Mouse (Mus musculus) neural tube, embryonic 12.5 days (tissue): Measurements from ENCODE around the gene Gm20518. TPM values are rescaled to one million over a fixed set of nuclear protein-coding genes. Genes with fewer than 3 reads are reported as not detected.
A peak's percentile ranks its signal among the peaks of the same experiment; 100 is the strongest.

Source experiments
- ATAC-seq: fragments of 200-750 bp; cut with Nextera tagmentation; 2 replicates; pipeline ENCODE4 v1.8.0; 2017; ENCODE audit warnings: low read depth, mild to moderate bottlenecking, moderate TSS enrichment, moderate library complexity; ENCODE audit not compliant: low FRiP score
- H3K27ac ChIP-seq: fragments of 300-500 bp; sonication (generic); 2 replicates; pipeline ENCODE4 v1.5.1; 2016
- H3K27me3 ChIP-seq: fragments of 300-500 bp; sonication (generic); replicated peaks from 2 replicates; pipeline ENCODE4 v1.6.1; 2016; ENCODE audit warnings: mild to moderate bottlenecking
- H3K36me3 ChIP-seq: fragments of 300-500 bp; sonication (generic); 2 replicates; pipeline ENCODE4 v1.6.1; 2016; ENCODE audit warnings: mild to moderate bottlenecking
- H3K4me1 ChIP-seq: fragments of 300-500 bp; sonication (generic); 2 replicates; pipeline ENCODE4 v1.6.1; 2016
- H3K4me2 ChIP-seq: fragments of 300-500 bp; sonication (generic); replicated peaks from 2 replicates; pipeline ENCODE4 v1.6.1; 2016; ENCODE audit warnings: mild to moderate bottlenecking
- H3K4me3 ChIP-seq: fragments of 300-500 bp; sonication (generic); 2 replicates; pipeline ENCODE4 v1.5.1; 2016
- H3K9ac ChIP-seq: fragments of 300-500 bp; sonication (generic); 2 replicates; pipeline ENCODE4 v1.6.1; 2016; ENCODE audit warnings: mild to moderate bottlenecking
- H3K9me3 ChIP-seq: fragments of 300-500 bp; sonication (generic); 2 replicates; pipeline ENCODE4 v1.6.1; 2016; ENCODE audit warnings: mild to moderate bottlenecking
- WGBS: fragments of 180-500 bp; shearing (Covaris S2); methylation state at CpG from one replicate; pipeline ENCODE4 v1.1.7; 2016; 5-methylcytosine and 5-hydroxymethylcytosine counted together
- polyA plus RNA-seq: library from polyadenylated mRNA; unstranded; fragments of >200 nt; fragmentation: Nextera tagmentation; extraction: Ambion mirVana; gene quantifications from 2 replicates; pipeline ENCODE4 v1.2.1, GENCODE M21; 2016

The Gm20518 gene
- 0.43 and 0.63 TPM in 2 replicates for polyA plus RNA-seq

- Histone ChIP-seq H3K36me3 (no peaks in the 10 kb centered on the region), H3K9me3 (no peaks in the 10 kb centered on the region), H3K4me2 (peak within 1 kb of the TSS; percentile 84), H3K9ac (peak within 1 kb of the TSS; percentile 98), H3K27ac (peak within 1 kb of the TSS; percentile 95), H3K4me3 (peak within 1 kb of the TSS; percentile 92), H3K4me1 (peaks cover 24% of the 10 kb centered on the region), H3K27me3 (no peaks in the 10 kb centered on the region)
- WGBS: 1% methylated on average over 38 of the region's 38 CpGs
- ATAC-seq: peak; percentile 98
Measured at GRCm38 (mm10) chr16:17891567-17891959, at the start of gene Gm20518. Gene Gm20518, minus strand, starts transcription at chr16:17891671.

GRCm38 (mm10) chr16:17939255-17939751, 47.8 kb upstream of the Gm20518 start:
- no peaks in the 10 kb centered on the region for H3K4me1 ChIP-seq
- no peak for ATAC-seq
- H3K4me2 ChIP-seq: no peak overlapping the region
- no peak overlapping the region for H3K9ac ChIP-seq
- no peaks in the 10 kb centered on the region for H3K36me3 ChIP-seq
- peaks cover 3% of the 10 kb centered on the region for H3K27me3 ChIP-seq
- 69% methylated on average over 9 of the region's 9 CpGs for whole genome bisulfite sequencing
- H3K4me3 ChIP-seq: no peak overlapping the region
- no peaks in the 10 kb centered on the region for H3K9me3 ChIP-seq
- H3K27ac ChIP-seq: no peak overlapping the region

- no peaks in the 10 kb centered on the region for H3K9me3 ChIP-seq
- H3K27ac ChIP-seq: no peak overlapping the region
- no peak overlapping the region for H3K4me2 ChIP-seq
- no peaks in the 10 kb centered on the region for H3K4me1 ChIP-seq
- no peaks in the 10 kb centered on the region for H3K36me3 ChIP-seq
- H3K27me3 ChIP-seq: peaks cover 3% of the 10 kb centered on the region
- peak; percentile 78 for ATAC-seq
- H3K9ac ChIP-seq: no peak overlapping the region
- H3K4me3 ChIP-seq: no peak overlapping the region
- WGBS: 15% methylated on average over 7 of the region's 7 CpGs
Measured at GRCm38 (mm10) chr16:17938821-17939220, 47.4 kb upstream of the Gm20518 start.

GRCm38 (mm10) chr16:17938187-17938586, 46.7 kb upstream of the Gm20518 start:
- no peak overlapping the region for H3K27ac ChIP-seq
- no peaks in the 10 kb centered on the region for H3K36me3 ChIP-seq
- H3K4me3 ChIP-seq: no peak overlapping the region
- H3K9me3 ChIP-seq: no peaks in the 10 kb centered on the region
- H3K4me2 ChIP-seq: no peak overlapping the region
- 88% methylated on average over 7 of the region's 7 CpGs for WGBS
- peaks cover 3% of the 10 kb centered on the region for H3K27me3 ChIP-seq
- no peaks in the 10 kb centered on the region for H3K4me1 ChIP-seq
- ATAC-seq: no peak
- H3K9ac ChIP-seq: no peak overlapping the region

GRCm38 (mm10) chr16:17936776-17937175, 45.3 kb upstream of the Gm20518 start:
- H3K27ac ChIP-seq: no peak overlapping the region
- H3K36me3 ChIP-seq: no peaks in the 10 kb centered on the region
- H3K4me1 ChIP-seq: no peaks in the 10 kb centered on the region
- H3K9ac ChIP-seq: no peak overlapping the region
- WGBS: 87% methylated on average over 10 of the region's 10 CpGs
- no peak for ATAC-seq
- no peak overlapping the region for H3K4me2 ChIP-seq
- H3K27me3 ChIP-seq: peaks cover 3% of the 10 kb centered on the region
- no peaks in the 10 kb centered on the region for H3K9me3 ChIP-seq
- H3K4me3 ChIP-seq: no peak overlapping the region

GRCm38 (mm10) chr16:17934445-17934910, 43.0 kb upstream of the Gm20518 start:
- Histone ChIP-seq H3K9ac (no peak overlapping the region), H3K4me2 (no peak overlapping the region), H3K27me3 (peaks cover 3% of the 10 kb centered on the region), H3K4me1 (no peaks in the 10 kb centered on the region), H3K27ac (no peak overlapping the region), H3K9me3 (no peaks in the 10 kb centered on the region), H3K36me3 (no peaks in the 10 kb centered on the region), H3K4me3 (no peak overlapping the region)
- ATAC-seq: no peak
- WGBS: 69% methylated on average over 3 of the region's 3 CpGs

GRCm38 (mm10) chr16:17933594-17934444, 42.3 kb upstream of the Gm20518 start:
- H3K9ac ChIP-seq: no peak overlapping the region
- H3K4me1 ChIP-seq: 0 out of 2 replicates have a peak, but pooled peaks cover 4% of the 10 kb centered on the region
- no peak overlapping the region for H3K27ac ChIP-seq
- no peaks in the 10 kb centered on the region for H3K9me3 ChIP-seq
- peaks cover 3% of the 10 kb centered on the region for H3K27me3 ChIP-seq
- no peak for ATAC-seq
- no peak overlapping the region for H3K4me2 ChIP-seq
- no peak overlapping the region for H3K4me3 ChIP-seq
- no peaks in the 10 kb centered on the region for H3K36me3 ChIP-seq
- 73% methylated on average over 9 of the region's 9 CpGs for WGBS

- Histone ChIP-seq H3K9me3 (no peaks in the 10 kb centered on the region), H3K4me1 (peaks cover 9% of the 10 kb centered on the region), H3K27ac (no peak overlapping the region), H3K27me3 (peaks cover 2% of the 10 kb centered on the region; the same call in 1 of the 2 replicates), H3K36me3 (no peaks in the 10 kb centered on the region), H3K4me2 (no peak overlapping the region), H3K9ac (no peak overlapping the region), H3K4me3 (no peak overlapping the region)
- no peak for ATAC-seq
- 82% methylated on average over 5 of the region's 5 CpGs for WGBS
Measured at GRCm38 (mm10) chr16:17931906-17932460, 40.5 kb upstream of the Gm20518 start.

- Histone ChIP-seq H3K4me3 (no peak overlapping the region), H3K36me3 (peaks cover 19% of the 10 kb centered on the region), H3K27ac (no peak overlapping the region), H3K9ac (no peak overlapping the region), H3K4me1 (peaks cover 17% of the 10 kb centered on the region), H3K27me3 (no peaks in the 10 kb centered on the region), H3K9me3 (no peaks in the 10 kb centered on the region), H3K4me2 (no peak overlapping the region)
- 55% methylated on average over 2 of the region's 2 CpGs for WGBS
- ATAC-seq: no peak
Measured at GRCm38 (mm10) chr16:17929631-17930030, 38.2 kb upstream of the Gm20518 start.

- Histone ChIP-seq H3K4me3 (no peak overlapping the region), H3K4me2 (peak overlapping the region; percentile 94), H3K36me3 (peaks cover 20% of the 10 kb centered on the region), H3K4me1 (peaks cover 17% of the 10 kb centered on the region), H3K9ac (0 out of 2 replicates have a peak overlapping the region, but pooled peaks have one; percentile 85), H3K27me3 (no peaks in the 10 kb centered on the region), H3K9me3 (no peaks in the 10 kb centered on the region), H3K27ac (no peak overlapping the region)
- ATAC-seq: no peak
- WGBS: 0% methylated on average over 2 of the region's 2 CpGs
Measured at GRCm38 (mm10) chr16:17929211-17929610, 37.7 kb upstream of the Gm20518 start.

GRCm38 (mm10) chr16:17928627-17929104, 37.2 kb upstream of the Gm20518 start:
- ATAC-seq: peak; percentile 57
- H3K4me1 ChIP-seq: peaks cover 17% of the 10 kb centered on the region
- under 1% methylated on average over 9 of the region's 9 CpGs for WGBS
- H3K9me3 ChIP-seq: no peaks in the 10 kb centered on the region
- H3K4me3 ChIP-seq: peak overlapping the region; percentile 63
- H3K27ac ChIP-seq: peak overlapping the region; percentile 59
- peak overlapping the region; percentile 94 for H3K4me2 ChIP-seq
- no peaks in the 10 kb centered on the region for H3K27me3 ChIP-seq
- H3K9ac ChIP-seq: peak overlapping the region; percentile 85
- H3K36me3 ChIP-seq: peaks cover 20% of the 10 kb centered on the region

- H3K4me1 ChIP-seq: peaks cover 17% of the 10 kb centered on the region
- WGBS: under 1% methylated on average over 47 of the region's 47 CpGs
- peak; percentile 82 for ATAC-seq
- peaks cover 20% of the 10 kb centered on the region for H3K36me3 ChIP-seq
- H3K9ac ChIP-seq: peak within 1 kb of the TSS; percentile 85
- no peaks in the 10 kb centered on the region for H3K9me3 ChIP-seq
- peak within 1 kb of the TSS; percentile 63 for H3K4me3 ChIP-seq
- peak within 1 kb of the TSS; percentile 94 for H3K4me2 ChIP-seq
- H3K27ac ChIP-seq: peak within 1 kb of the TSS; percentile 59
- no peaks in the 10 kb centered on the region for H3K27me3 ChIP-seq
Measured at GRCm38 (mm10) chr16:17928087-17928580, 36.7 kb upstream of the Gm20518 start, which contains the start of gene Slc25a1. Gene Slc25a1, minus strand, starts transcription at chr16:17928219.
